ENCODE assay signal across 10 mouse cellular contexts in genomic region chr1:191911067-191911668, GRCm38 (mm10). TPM values are rescaled to one million over a fixed set of nuclear protein-coding genes. Genes with fewer than 3 reads are reported as not detected.
A peak's percentile ranks its signal among the peaks of the same experiment; 100 is the strongest.
DNase-seq lines count a peak whose midpoint lies in the region; ATAC-seq and TF ChIP-seq lines count a peak whose summit lies in the region.
"Had no signal": no experiment of that assay in that cellular context is flagged by ENCODE, and none has a peak within 500 bp of the region (broad histone marks: within the 10 kb centered on the region; RNA-seq: fewer than 3 reads in every experiment).

No protein-coding gene starts in this region.

- no peak for ATAC-seq in heart, postnatal 0 days (ENCODE audit: insufficient read depth, low read depth)
- ATAC-seq in neural tube, embryonic 12.5 days (ENCODE audit: low FRiP score, low read depth) = no peak
- ATAC-seq in liver, embryonic 12.5 days = no peak
- no peak for ATAC-seq in stomach, postnatal 0 days (ENCODE audit: low FRiP score, low TSS enrichment)

- no peak for DNase-seq in heart, postnatal 0 days (ENCODE audit: low spot score)
- DNase-seq in heart, postnatal 14 days = no peak
- DNase-seq in neural tube, embryonic 10.5 days (ENCODE audit: extremely low spot score, low spot score) = no peak
- no peak for DNase-seq in stomach, postnatal 0 days (ENCODE audit: low spot score)
- DNase-seq in yolk sac, embryonic 10.5 days (ENCODE audit: low spot score) = no peak
- DNase-seq in cerebellum, adult 11-12 months = no peak

- WGBS in heart, postnatal 0 days = 61% methylated on average over 3 of the region's 3 CpGs
- WGBS in neural tube, embryonic 12.5 days = 84% methylated on average over 3 of the region's 3 CpGs
- 61% methylated on average over 3 of the region's 3 CpGs for WGBS in liver, embryonic 12.5 days (ENCODE audit: insufficient replicate concordance)
- 41% methylated on average over 3 of the region's 3 CpGs for WGBS in stomach, postnatal 0 days

- H3K27ac ChIP-seq in heart, postnatal 0 days (ENCODE audit: low read depth) = peak overlapping the region; percentile 46
- no peak overlapping the region for H3K27ac ChIP-seq in neural tube, embryonic 12.5 days
- H3K27ac ChIP-seq in liver, embryonic 12.5 days = peak overlapping the region; percentile 60
- no peak overlapping the region for H3K27ac ChIP-seq in stomach, postnatal 0 days (replicated peaks)
- H3K27ac ChIP-seq: stomach, embryonic 15.5 days had no signal

- H3K4me2 ChIP-seq in heart, postnatal 0 days (ENCODE audit: low read depth, low read length) = peak overlapping the region; percentile 46
- H3K4me2 ChIP-seq in neural tube, embryonic 12.5 days (replicated peaks) = no peak overlapping the region
- peak overlapping the region; percentile 98 for H3K4me2 ChIP-seq in liver, embryonic 12.5 days
- 0 out of 2 replicates have a peak overlapping the region, but pooled peaks have one; percentile 25 for H3K4me2 ChIP-seq in stomach, postnatal 0 days (replicated peaks; ENCODE audit: low read depth)

- no peak overlapping the region for H3K9ac ChIP-seq in heart, postnatal 0 days (replicated peaks; ENCODE audit: low read depth, low read length)
- no peak overlapping the region for H3K9ac ChIP-seq in neural tube, embryonic 12.5 days
- H3K9ac ChIP-seq in liver, embryonic 12.5 days = peak overlapping the region; percentile 61; the same call in 1 of the 2 replicates
- H3K9ac ChIP-seq in stomach, postnatal 0 days (ENCODE audit: low read length) = no peak overlapping the region
- H3K9ac ChIP-seq: stomach, embryonic 15.5 days had no signal

- H3K36me3 ChIP-seq in heart, postnatal 0 days (replicated peaks; ENCODE audit: control insufficient read depth, insufficient read depth, low read length) = peaks cover 28% of the 10 kb centered on the region
- H3K36me3 ChIP-seq in neural tube, embryonic 12.5 days = peaks cover 12% of the 10 kb centered on the region
- H3K36me3 ChIP-seq in liver, embryonic 12.5 days = peaks cover 58% of the 10 kb centered on the region
- peaks cover 6% of the 10 kb centered on the region; the same call in 1 of the 2 replicates for H3K36me3 ChIP-seq in stomach, postnatal 0 days (ENCODE audit: control insufficient read depth, insufficient read depth, low read length)

- H3K4me3 ChIP-seq in heart, postnatal 0 days (ENCODE audit: low read depth, low read length) = peak overlapping the region; percentile 9; the same call in 1 of the 2 replicates
- H3K4me3 ChIP-seq in neural tube, embryonic 12.5 days = 0 out of 2 replicates have a peak overlapping the region, but pooled peaks have one; percentile 1
- H3K4me3 ChIP-seq in liver, embryonic 12.5 days = peak overlapping the region; percentile 87; the same call in 1 of the 2 replicates
- no peak overlapping the region for H3K4me3 ChIP-seq in stomach, postnatal 0 days (ENCODE audit: low read depth, low read length)
- H3K4me3 ChIP-seq: myocyte had no signal

- 0 out of 2 replicates have a peak, but pooled peaks have one; percentile 14 for TF ChIP-seq EP300 in heart, postnatal 0 days (IDR thresholded peaks at IDR 0.05; ENCODE audit: low read depth)
- TF ChIP-seq EP300 in stomach, postnatal 0 days (optimal IDR thresholded peaks at IDR 0.05) = no peak

- H3K4me1 ChIP-seq in heart, postnatal 0 days (ENCODE audit: control insufficient read depth, insufficient read depth) = peaks cover 19% of the 10 kb centered on the region
- H3K4me1 ChIP-seq in neural tube, embryonic 12.5 days = peaks cover 26% of the 10 kb centered on the region
- peaks cover 50% of the 10 kb centered on the region for H3K4me1 ChIP-seq in liver, embryonic 12.5 days
- H3K4me1 ChIP-seq in stomach, postnatal 0 days (replicated peaks; ENCODE audit: control insufficient read depth, insufficient read depth) = 0 out of 2 replicates have a peak, but pooled peaks cover 3% of the 10 kb centered on the region

- H3K27me3 ChIP-seq in heart, postnatal 0 days (ENCODE audit: control insufficient read depth, insufficient read depth, low read length) = no peaks in the 10 kb centered on the region
- H3K27me3 ChIP-seq in neural tube, embryonic 12.5 days (replicated peaks) = no peaks in the 10 kb centered on the region
- H3K27me3 ChIP-seq in liver, embryonic 12.5 days (replicated peaks) = no peaks in the 10 kb centered on the region
- no peaks in the 10 kb centered on the region for H3K27me3 ChIP-seq in stomach, postnatal 0 days (ENCODE audit: control insufficient read depth, insufficient read depth, low read length)
- H3K27me3 ChIP-seq: stomach, embryonic 15.5 days had no signal

- H3K9me3 ChIP-seq in heart, postnatal 0 days (replicated peaks; ENCODE audit: control insufficient read depth, low read length) = no peaks in the 10 kb centered on the region
- H3K9me3 ChIP-seq in neural tube, embryonic 12.5 days = no peaks in the 10 kb centered on the region
- no peaks in the 10 kb centered on the region for H3K9me3 ChIP-seq in liver, embryonic 12.5 days (replicated peaks)
- H3K9me3 ChIP-seq in stomach, postnatal 0 days (ENCODE audit: control insufficient read depth, low read length) = no peaks in the 10 kb centered on the region
- H3K9me3 ChIP-seq: stomach, embryonic 15.5 days had no signal

- intact Hi-C loops in heart, postnatal 14 days (cut with DNase I) = no loop called here

- TF ChIP-seq CTCF in heart, postnatal 0 days (IDR thresholded peaks at IDR 0.05; ENCODE audit: low read depth) = no peak
- no peak for TF ChIP-seq CTCF in stomach, postnatal 0 days (IDR thresholded peaks at IDR 0.05; ENCODE audit: low read depth)

RNA-seq across cellular contexts. Expression of gene Slc30a1, which starts 4.6 kb away (rescaled TPM):
- 18.2 and 20.0 TPM in 2 replicates for total RNA-seq in heart, postnatal 0 days (2014; rRNA removed; ENCODE audit: low replicate concordance)
- 2.6 and 3.6 TPM in 2 replicates for polyA plus RNA-seq in heart, postnatal 0 days (2015; fragmentation: Nextera tagmentation; extraction: Ambion mirVana)
- total RNA-seq in heart, postnatal 14 days (2021) = 10 to 100 TPM; 21.9 to 26.4 TPM
- polyA plus RNA-seq in neural tube, embryonic 12.5 days (2016; fragmentation: Nextera tagmentation; extraction: Ambion mirVana) = 4.4 and 4.7 TPM in 2 replicates
- polyA plus RNA-seq in liver, embryonic 12.5 days (2016; fragmentation: Nextera tagmentation; extraction: Ambion mirVana) = 6.0 and 7.2 TPM in 2 replicates
- polyA plus RNA-seq in stomach, postnatal 0 days (2015; fragmentation: Nextera tagmentation; extraction: Ambion mirVana) = 5.4 and 5.5 TPM in 2 replicates

Comparison
In these comparisons a context has a peak if more than half of its experiments do, and no peak if none do; other contexts are left out.
1. H3K27ac ChIP-seq: peak in heart, postnatal 0 days (single experiment) and liver, embryonic 12.5 days (single experiment); none in neural tube, embryonic 12.5 days (single experiment) and stomach, postnatal 0 days (single experiment).